Mouse (Mus musculus) spleen, adult 2 months (tissue): ENCODE data around the gene Armc5.

Experiments used
- CTCF ChIP-seq: fragments of 200-500 bp; IDR thresholded peaks from 2 replicates; pipeline ENCODE4 v1.5.1; 2011; ENCODE audit warnings: mild to moderate bottlenecking, inconsistent platforms; ENCODE audit not compliant: insufficient read depth, insufficient read length, insufficient replicate concordance; ENCODE audit errors: extremely low read depth
- POLR2A ChIP-seq: fragments of 200-500 bp; IDR thresholded peaks from 2 replicates; pipeline ENCODE4 v1.6.1; 2011; ENCODE audit warnings: low read depth, low read length, inconsistent platforms

- TF ChIP-seq CTCF: no peak
- no peak for TF ChIP-seq POLR2A
These were observed 8.4 kb downstream of the Armc5 start for GRCm38 (mm10) chr7:128245547-128245946.
